Mouse (Mus musculus): ENCODE measurements at regions not wholly inside any gene's neighbourhood (a gene's known extent, or its start where the extent isn't known, plus 50 kb on each side); places are given as distances from the start of the nearest gene placed in this dataset.

GRCm38 (mm10) chr13:110574764-110575471 is 180.1 kb downstream of the Plk2 start:
- no peak for DNase-seq
- intact Hi-C loops (cut with DNase I; ENCODE audit: low total_unique reads) = no loop called here

GRCm38 (mm10) chr13:110578159-110578558 is 183.3 kb downstream of the Plk2 start:
- intact Hi-C loops (cut with DNase I; ENCODE audit: low total_unique reads) = no loop called here
- no peak for DNase-seq

DNA sequence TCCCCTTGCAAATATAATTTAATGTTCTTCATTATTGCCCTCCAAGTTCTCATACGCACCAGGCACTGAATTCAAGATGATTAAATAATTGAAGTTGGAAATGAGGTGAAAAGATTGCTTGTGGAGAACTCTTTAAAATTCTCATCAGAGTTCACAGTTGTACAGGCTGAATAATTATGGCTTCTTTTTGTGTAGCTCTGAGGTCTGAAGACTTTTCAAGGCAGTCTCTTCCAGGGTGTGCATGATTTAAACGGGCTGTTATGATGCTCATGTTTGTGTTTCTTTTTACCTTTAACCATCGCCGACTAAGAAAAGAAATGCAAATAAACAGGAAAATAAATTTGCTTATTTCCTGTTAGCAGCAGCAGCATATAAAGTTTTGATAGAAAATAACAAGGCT is 185.3 kb downstream of the Plk2 start:
- DNase-seq = no peak
- intact Hi-C loops (cut with DNase I; ENCODE audit: low total_unique reads) = no loop called here

DNA sequence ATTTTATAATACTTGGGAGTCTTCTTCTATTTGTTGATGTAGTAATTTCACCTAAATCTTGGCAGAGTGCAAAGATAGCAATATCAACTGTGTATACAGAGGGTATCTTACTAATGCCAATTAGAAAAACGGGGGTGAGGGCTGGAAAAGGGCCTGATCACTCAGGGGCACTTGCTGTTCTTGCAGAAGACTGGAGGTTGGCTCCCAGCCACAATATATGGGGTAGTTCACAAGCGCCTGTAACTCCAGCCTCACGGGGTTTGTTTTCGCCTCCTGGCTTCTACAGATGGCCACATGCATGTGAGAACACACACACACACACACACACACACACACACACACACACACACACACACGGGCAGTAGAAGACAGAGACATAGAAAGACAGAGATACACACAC is 185.7 kb downstream of the Plk2 start:
- DNase-seq = no peak

GRCm38 (mm10) chr13:110584765-110585164 is 189.9 kb downstream of the Plk2 start:
- DNase-seq = no peak
- intact Hi-C loops (cut with DNase I; ENCODE audit: low total_unique reads) = no loop called here

More for the DNA sequence above, 185.7 kb downstream of the Plk2 start:
- intact Hi-C loops (cut with DNase I; ENCODE audit: low total_unique reads) = no loop called here

DNA sequence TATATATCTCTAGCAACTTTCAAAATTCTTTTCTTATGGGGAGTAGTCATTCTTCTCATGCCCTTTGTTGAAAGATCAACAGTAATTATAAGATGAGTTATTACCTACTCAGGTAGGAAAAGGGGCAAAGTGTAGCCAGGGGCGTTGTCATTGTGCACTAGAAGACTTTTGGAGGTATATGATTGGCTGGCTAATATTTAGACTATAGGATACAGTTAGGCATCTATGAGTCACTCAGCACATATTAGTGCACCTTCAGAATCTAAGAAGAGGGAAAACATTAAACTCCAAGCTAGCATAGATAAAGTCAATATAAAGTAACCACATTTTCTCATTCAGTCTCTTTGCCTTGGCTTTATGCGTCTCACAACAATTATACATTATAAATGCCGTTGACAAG is 199.8 kb downstream of the Plk2 start:
- no peak for DNase-seq
- intact Hi-C loops (cut with DNase I; ENCODE audit: low total_unique reads) = no loop called here

GRCm38 (mm10) chr13:110599666-110600065 is 204.8 kb downstream of the Plk2 start:
- intact Hi-C loops (cut with DNase I; ENCODE audit: low total_unique reads) = no loop called here
- DNase-seq = no peak

DNA sequence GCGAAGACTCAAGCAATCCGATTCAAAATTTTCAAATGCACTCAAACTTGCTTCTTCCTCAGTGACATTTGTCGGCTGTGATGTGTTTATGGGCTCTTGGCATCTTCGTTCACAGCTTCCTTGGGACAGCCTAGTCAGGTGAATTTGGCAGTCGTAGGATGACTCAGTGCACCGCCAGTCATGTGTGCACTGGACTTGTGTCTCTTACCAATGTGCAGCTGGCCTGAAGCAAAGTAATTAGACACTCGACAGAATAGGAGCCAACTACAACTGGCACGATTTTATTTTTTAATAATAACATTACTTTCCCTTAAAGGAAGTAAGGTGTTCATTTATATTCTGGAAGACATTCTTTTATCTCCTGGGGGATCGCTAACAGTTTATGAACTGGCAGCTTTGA is 205.5 kb downstream of the Plk2 start:
- peak; percentile 3 for DNase-seq
- intact Hi-C loops (cut with DNase I; ENCODE audit: low total_unique reads) = no loop called here

GRCm38 (mm10) chr13:110601352-110601751 is 206.5 kb downstream of the Plk2 start:
- DNase-seq = no peak
- intact Hi-C loops (cut with DNase I; ENCODE audit: low total_unique reads) = no loop called here

DNA sequence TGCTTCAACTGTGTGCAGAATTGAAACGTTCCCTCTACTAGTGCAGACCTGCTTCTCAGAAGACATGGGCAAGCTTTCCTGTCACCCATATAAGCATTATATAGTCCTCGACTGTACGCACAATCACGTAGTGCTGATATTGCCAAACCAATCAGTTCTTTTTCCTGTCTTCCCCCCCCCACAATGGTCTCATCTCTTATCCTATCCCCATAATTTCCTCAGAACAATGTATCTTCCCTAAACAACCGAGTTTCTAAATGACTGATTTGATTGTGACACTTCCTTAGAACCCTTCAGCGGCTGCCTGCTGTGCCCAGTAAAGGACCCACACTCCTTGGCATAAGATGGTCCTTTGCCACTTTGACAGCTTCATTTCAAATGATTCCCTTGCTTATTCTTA is 207.0 kb downstream of the Plk2 start:
- intact Hi-C loops (cut with DNase I; ENCODE audit: low total_unique reads) = no loop called here
- DNase-seq = no peak

- no peak for DNase-seq
- intact Hi-C loops (cut with DNase I; ENCODE audit: low total_unique reads) = no loop called here
These were observed 208.0 kb downstream of the Plk2 start for GRCm38 (mm10) chr13:110602894-110603293.

DNA sequence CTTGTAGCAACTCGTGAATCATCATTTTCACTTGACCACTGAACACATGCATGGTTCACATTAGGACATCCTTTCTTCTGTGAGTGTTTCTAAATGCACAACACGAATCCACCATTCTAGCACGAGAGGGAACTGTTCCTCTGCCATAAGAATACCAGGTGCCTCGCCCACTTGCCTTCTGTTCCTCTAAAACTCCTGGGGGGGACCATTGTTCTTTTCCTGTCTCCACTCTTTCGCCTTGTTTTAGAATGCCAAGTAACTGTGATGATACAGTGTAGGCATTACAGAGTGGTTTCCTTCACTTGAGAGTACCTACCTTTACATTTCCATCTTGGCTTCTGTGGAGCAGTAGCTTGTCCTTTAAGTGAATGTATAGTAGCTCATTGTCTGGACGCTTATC is 224.2 kb downstream of the Plk2 start:
- intact Hi-C loops (cut with DNase I; ENCODE audit: low total_unique reads) = no loop called here
- no peak for DNase-seq

- intact Hi-C loops (cut with DNase I; ENCODE audit: low total_unique reads) = no loop called here
- no peak for DNase-seq
These were observed 232.3 kb downstream of the Plk2 start for GRCm38 (mm10) chr13:110627136-110627535.

DNA sequence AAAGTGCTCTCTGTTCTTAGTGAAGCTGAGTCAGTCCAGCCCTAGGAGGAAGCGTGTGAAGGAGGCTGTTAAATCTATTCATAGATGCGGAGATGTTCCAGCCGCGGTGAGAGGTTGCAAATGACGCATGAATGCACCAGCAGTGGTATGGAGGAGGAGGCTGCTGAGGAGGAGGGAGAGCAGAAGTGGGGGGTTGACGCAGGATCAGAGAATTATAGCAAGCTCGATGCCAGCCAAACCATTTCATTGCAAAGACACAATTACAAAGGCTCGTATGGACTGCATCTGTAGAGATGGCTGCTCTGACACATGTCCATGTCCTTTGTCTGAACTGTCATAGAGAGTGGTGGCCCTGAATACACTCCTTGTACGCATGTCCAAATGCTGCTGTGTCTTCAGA is 232.9 kb downstream of the Plk2 start:
- intact Hi-C loops (cut with DNase I; ENCODE audit: low total_unique reads) = no loop called here
- DNase-seq = no peak

DNA sequence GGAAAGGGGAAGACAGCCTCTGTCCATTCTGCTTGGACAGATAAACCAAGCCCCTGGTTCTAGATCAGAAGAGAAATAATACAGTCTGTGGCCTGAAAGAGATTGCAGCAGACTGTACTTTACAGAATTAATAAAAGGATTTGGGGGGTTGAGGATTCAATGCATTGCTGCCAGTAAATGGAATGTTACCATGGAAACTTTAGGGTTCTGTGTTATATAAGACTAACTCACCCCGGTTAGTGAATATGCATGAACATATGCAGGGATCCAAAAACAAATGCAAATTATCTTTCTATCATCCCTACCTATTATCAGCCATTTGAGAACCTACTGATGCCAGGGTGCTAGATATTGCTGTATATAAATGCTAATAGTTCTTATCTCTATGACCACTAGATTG is 233.4 kb downstream of the Plk2 start:
- no peak for DNase-seq
- intact Hi-C loops (cut with DNase I; ENCODE audit: low total_unique reads) = no loop called here

DNA sequence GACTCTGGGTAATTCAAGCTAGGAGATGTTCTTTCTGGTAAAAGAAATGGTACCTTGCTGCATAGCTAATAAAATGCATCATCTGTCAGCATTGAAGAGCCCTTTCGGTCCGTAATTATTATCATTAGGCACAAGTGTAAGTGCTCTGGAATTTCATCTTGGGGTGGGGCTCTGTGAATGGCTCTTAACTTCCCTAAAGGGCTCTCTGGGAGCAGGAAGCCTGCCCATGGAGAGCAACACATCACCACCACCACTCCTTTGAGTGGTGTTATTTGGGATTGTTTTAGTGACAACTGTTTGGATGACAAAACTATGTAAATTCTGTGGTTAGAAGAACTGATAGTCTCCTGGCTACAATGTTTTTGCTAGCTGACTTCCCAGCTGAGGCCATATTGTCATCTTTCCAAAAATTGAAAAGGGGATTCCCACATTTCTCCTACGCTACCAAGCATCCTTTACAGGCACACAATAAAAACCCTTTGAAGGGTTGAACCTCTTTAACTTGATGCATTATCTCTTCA is 238.5 kb downstream of the Plk2 start:
- no peak for DNase-seq
- intact Hi-C loops (cut with DNase I; ENCODE audit: low total_unique reads) = no loop called here

GRCm38 (mm10) chr13:110633899-110634298 is 239.1 kb downstream of the Plk2 start:
- intact Hi-C loops (cut with DNase I; ENCODE audit: low total_unique reads) = no loop called here
- DNase-seq = no peak

GRCm38 (mm10) chr13:110642792-110643191 is 247.9 kb downstream of the Plk2 start:
- DNase-seq = no peak
- intact Hi-C loops (cut with DNase I; ENCODE audit: low total_unique reads) = no loop called here

- intact Hi-C loops (cut with DNase I; ENCODE audit: low total_unique reads) = no loop called here
- DNase-seq = peak; percentile 8
These were observed 248.5 kb downstream of the Plk2 start for GRCm38 (mm10) chr13:110643198-110643896.

DNA sequence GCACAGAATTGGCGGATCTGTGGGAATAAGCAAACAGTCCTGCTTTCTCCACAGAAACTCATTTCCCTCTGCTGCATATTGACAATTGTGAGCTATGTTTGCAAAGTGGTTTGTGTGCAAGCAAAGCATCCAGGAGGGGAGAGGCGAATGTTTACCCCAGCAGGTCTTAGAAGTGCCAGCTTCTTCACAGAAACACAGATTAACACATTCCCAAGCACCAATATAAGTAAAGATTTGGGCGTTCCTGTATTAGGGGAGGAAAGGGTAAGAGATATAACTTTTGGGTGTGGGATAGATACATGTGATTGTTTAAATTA is 249.0 kb downstream of the Plk2 start:
- DNase-seq = no peak
- intact Hi-C loops (cut with DNase I; ENCODE audit: low total_unique reads) = no loop called here

GRCm38 (mm10) chr13:110649378-110649777 is 254.5 kb downstream of the Plk2 start:
- DNase-seq = no peak
- intact Hi-C loops (cut with DNase I; ENCODE audit: low total_unique reads) = no loop called here
